8 mouse cellular contexts compared by ENCODE assay signal in genomic region chr10:75797619-75798175, GRCm38 (mm10). TPM values are rescaled to one million over a fixed set of nuclear protein-coding genes. Genes with fewer than 3 reads are reported as not detected.
DNase-seq lines count a peak whose midpoint lies in the region; ATAC-seq and TF ChIP-seq lines count a peak whose summit lies in the region.
"Had no signal": no experiment of that assay in that cellular context is flagged by ENCODE, and none has a peak within 500 bp of the region (broad histone marks: within the 10 kb centered on the region; RNA-seq: fewer than 3 reads in every experiment).

No protein-coding gene starts in this region.

- TF ChIP-seq CTCF in forebrain, postnatal 0 days (IDR thresholded peaks at IDR 0.05; ENCODE audit: low read depth) = no peak

- H3K9me3 ChIP-seq in forebrain, postnatal 0 days (ENCODE audit: low read length) = no peaks in the 10 kb centered on the region
- no peaks in the 10 kb centered on the region for H3K9me3 ChIP-seq in hindbrain, embryonic 13.5 days

- WGBS in forebrain, postnatal 0 days = 0% methylated on average over 11 of the region's 12 CpGs
- WGBS in hindbrain, embryonic 13.5 days = under 1% methylated on average over 12 of the region's 12 CpGs

- peak overlapping the region; percentile 51 for H3K9ac ChIP-seq in forebrain, postnatal 0 days
- H3K9ac ChIP-seq in hindbrain, embryonic 13.5 days = peak overlapping the region; percentile 66

- peak overlapping the region; percentile 45 for H3K27ac ChIP-seq in forebrain, postnatal 0 days (ENCODE audit: low read depth, low read length)
- no peak overlapping the region for H3K27ac ChIP-seq in hindbrain, embryonic 13.5 days

- peak overlapping the region; percentile 65 for H3K4me2 ChIP-seq in forebrain, postnatal 0 days (ENCODE audit: low read depth)
- peak overlapping the region; percentile 68 for H3K4me2 ChIP-seq in hindbrain, embryonic 13.5 days

- H3K36me3 ChIP-seq in forebrain, postnatal 0 days (ENCODE audit: insufficient read depth) = no peaks in the 10 kb centered on the region
- no peaks in the 10 kb centered on the region for H3K36me3 ChIP-seq in hindbrain, embryonic 13.5 days

- peak; percentile 63 for ATAC-seq in activated CD4-positive, CD25-positive, alpha-beta regulatory T cell, adult 4 months
- ATAC-seq in forebrain, postnatal 0 days = peak; percentile 68
- ATAC-seq in hindbrain, embryonic 13.5 days (ENCODE audit: low FRiP score) = peak; percentile 57

- peak overlapping the region; percentile 40 for H3K4me3 ChIP-seq in forebrain, postnatal 0 days (ENCODE audit: low read depth, low read length)
- peak overlapping the region; percentile 41 for H3K4me3 ChIP-seq in hindbrain, embryonic 13.5 days

- DNase-seq in cerebellum, adult 8-10 months = peak; percentile 73
- DNase-seq in forebrain, postnatal 0 days = peak; percentile 50
- DNase-seq in layer of hippocampus, postnatal 36 days = peak; percentile 22 to 37
- peak; percentile 61 for DNase-seq in lung, postnatal 14 days
- DNase-seq in ovary, postnatal 10 days (ENCODE audit: low spot score) = peak; percentile 14

- 0 out of 2 replicates have a peak, but pooled peaks cover 9% of the 10 kb centered on the region for H3K4me1 ChIP-seq in forebrain, postnatal 0 days (ENCODE audit: insufficient read depth)
- H3K4me1 ChIP-seq in hindbrain, embryonic 13.5 days (replicated peaks) = peaks cover 17% of the 10 kb centered on the region

- H3K27me3 ChIP-seq in forebrain, postnatal 0 days (ENCODE audit: insufficient read depth, low read length) = no peaks in the 10 kb centered on the region
- peaks cover 22% of the 10 kb centered on the region for H3K27me3 ChIP-seq in hindbrain, embryonic 13.5 days

RNA-seq across cellular contexts. Expression of gene Gstt1, which starts 0.7 kb away (rescaled TPM):
- 1 to 10 TPM in 1 of 2 experiments, not detected in 1; 1.2 TPM for polyA plus RNA-seq in activated CD4-positive, CD25-positive, alpha-beta regulatory T cell, adult 4 months (2017; shearing (Covaris generic))
- total RNA-seq in forebrain, postnatal 0 days (2014; rRNA removed) = 19.2 and 22.8 TPM in 2 replicates
- 18.6 and 21.3 TPM in 2 replicates for polyA plus RNA-seq in forebrain, postnatal 0 days (2015; fragmentation: Nextera tagmentation; extraction: Ambion mirVana)
- polyA plus RNA-seq in hindbrain, embryonic 13.5 days (2015; fragmentation: Nextera tagmentation; extraction: Ambion mirVana) = 7.2 and 7.7 TPM in 2 replicates
- 1 to 10 TPM; 4.6 to 6.1 TPM for total RNA-seq in layer of hippocampus, postnatal 36 days (2021)

RNA-seq across cellular contexts. Expression of gene Gstt3, which starts 16.5 kb away (rescaled TPM):
- 1 to 10 TPM; 3.3 to 6.1 TPM for polyA plus RNA-seq in activated CD4-positive, CD25-positive, alpha-beta regulatory T cell, adult 4 months (2017; shearing (Covaris generic))
- 1.7 and 2.3 TPM in 2 replicates for total RNA-seq in forebrain, postnatal 0 days (2014; rRNA removed)
- 1.8 and 2.2 TPM in 2 replicates for polyA plus RNA-seq in forebrain, postnatal 0 days (2015; fragmentation: Nextera tagmentation; extraction: Ambion mirVana)
- 0.91 and 1.1 TPM in 2 replicates for polyA plus RNA-seq in hindbrain, embryonic 13.5 days (2015; fragmentation: Nextera tagmentation; extraction: Ambion mirVana)
- total RNA-seq in layer of hippocampus, postnatal 36 days (2021) = 1 to 10 TPM; 1.4 to 3.2 TPM

RNA-seq across cellular contexts. Expression of gene Gm20441, which starts 16.9 kb away (rescaled TPM):
- polyA plus RNA-seq in activated CD4-positive, CD25-positive, alpha-beta regulatory T cell, adult 4 months (2017; shearing (Covaris generic)) = not detected
- total RNA-seq in forebrain, postnatal 0 days (2014; rRNA removed) = not detected in 2 replicates
- not detected in 2 replicates for polyA plus RNA-seq in forebrain, postnatal 0 days (2015; fragmentation: Nextera tagmentation; extraction: Ambion mirVana)
- polyA plus RNA-seq in hindbrain, embryonic 13.5 days (2015; fragmentation: Nextera tagmentation; extraction: Ambion mirVana) = not detected in 2 replicates
- total RNA-seq in layer of hippocampus, postnatal 36 days (2021) = not detected
- total RNA-seq: left cerebral cortex, postnatal 10 days had no signal

RNA-seq across cellular contexts. Expression of gene Ddt, which starts 24.5 kb away (rescaled TPM):
- 100 to 1,000 TPM in 1 of 2 experiments, 10 to 100 TPM in 1; 78.9 to 104 TPM for polyA plus RNA-seq in activated CD4-positive, CD25-positive, alpha-beta regulatory T cell, adult 4 months (2017; shearing (Covaris generic))
- 33.3 and 39.7 TPM in 2 replicates for total RNA-seq in forebrain, postnatal 0 days (2014; rRNA removed)
- polyA plus RNA-seq in forebrain, postnatal 0 days (2015; fragmentation: Nextera tagmentation; extraction: Ambion mirVana) = 78.2 and 79.4 TPM in 2 replicates
- polyA plus RNA-seq in hindbrain, embryonic 13.5 days (2015; fragmentation: Nextera tagmentation; extraction: Ambion mirVana) = 86.6 and 96.6 TPM in 2 replicates
- total RNA-seq in layer of hippocampus, postnatal 36 days (2021) = 10 to 100 TPM; 44.0 to 48.5 TPM

RNA-seq across cellular contexts. Expression of gene Gstt4, which starts 24.6 kb away (rescaled TPM):
- under 1 TPM in 1 of 2 experiments, not detected in 1; 0.48 TPM for polyA plus RNA-seq in activated CD4-positive, CD25-positive, alpha-beta regulatory T cell, adult 4 months (2017; shearing (Covaris generic))
- total RNA-seq in forebrain, postnatal 0 days (2014; rRNA removed) = not detected in 2 replicates
- not detected in 2 replicates for polyA plus RNA-seq in forebrain, postnatal 0 days (2015; fragmentation: Nextera tagmentation; extraction: Ambion mirVana)
- polyA plus RNA-seq in hindbrain, embryonic 13.5 days (2015; fragmentation: Nextera tagmentation; extraction: Ambion mirVana) = not detected in 2 replicates
- not detected for total RNA-seq in layer of hippocampus, postnatal 36 days (2021)
- total RNA-seq: left cerebral cortex, postnatal 10 days had no signal

Comparison
In these comparisons a context has a peak if more than half of its experiments do, and no peak if none do; other contexts are left out.
1. DNase-seq: peak in every context shown above with its lines; median percentile 73 in cerebellum, adult 8-10 months; 61 in lung, postnatal 14 days; 50 in forebrain, postnatal 0 days; 30 in layer of hippocampus, postnatal 36 days; 14 in ovary, postnatal 10 days.